Mouse (Mus musculus) heart, postnatal 0 days (tissue): ENCODE data around the gene Kcnj4. TPM values are rescaled to one million over a fixed set of nuclear protein-coding genes. Genes with fewer than 3 reads are reported as not detected.

Experiments used
- ATAC-seq: fragments of 200-750 bp; cut with Nextera tagmentation; 2 replicates; pipeline ENCODE4 v1.8.0; 2017; ENCODE audit warnings: low read depth, moderate number of reproducible peaks, moderate library complexity; ENCODE audit not compliant: insufficient read depth
- DNase-seq: peaks from one replicate; pipeline ENCODE4 v3.0.0-alpha.2; 2016; ENCODE audit warnings: low spot score
- H3K27ac ChIP-seq: fragments of 300-500 bp; sonication (generic); 2 replicates; pipeline ENCODE4 v1.5.1; 2014; ENCODE audit warnings: low read depth, mild to moderate bottlenecking
- H3K27me3 ChIP-seq: fragments of 300-500 bp; sonication (generic); 2 replicates; pipeline ENCODE4 v1.6.1; 2014; ENCODE audit warnings: low read length, mixed read lengths; ENCODE audit not compliant: control insufficient read depth, insufficient read depth
- H3K36me3 ChIP-seq: fragments of 300-500 bp; sonication (generic); replicated peaks from 2 replicates; pipeline ENCODE4 v1.6.1; 2014; ENCODE audit warnings: low read length, mixed read lengths; ENCODE audit not compliant: control insufficient read depth, insufficient read depth
- H3K4me1 ChIP-seq: fragments of 300-500 bp; sonication (generic); 2 replicates; pipeline ENCODE4 v1.6.1; 2014; ENCODE audit warnings: antibody characterized with exemption; ENCODE audit not compliant: control insufficient read depth, insufficient read depth
- H3K4me2 ChIP-seq: fragments of 300-500 bp; sonication (generic); 2 replicates; pipeline ENCODE4 v1.6.1; 2014; ENCODE audit warnings: low read depth, mild to moderate bottlenecking, low read length, moderate library complexity
- H3K4me3 ChIP-seq: fragments of 300-500 bp; sonication (generic); 2 replicates; pipeline ENCODE4 v1.5.1; 2014; ENCODE audit warnings: low read depth, low read length
- H3K9ac ChIP-seq: fragments of 300-500 bp; sonication (generic); replicated peaks from 2 replicates; pipeline ENCODE4 v1.6.1; 2014; ENCODE audit warnings: low read depth, low read length, mixed read lengths
- H3K9me3 ChIP-seq: fragments of 300-500 bp; sonication (generic); replicated peaks from 2 replicates; pipeline ENCODE4 v1.6.1; 2016; ENCODE audit warnings: low read length; ENCODE audit not compliant: control insufficient read depth
- CTCF ChIP-seq: IDR thresholded peaks from 2 replicates; pipeline ENCODE4 v1.5.1; 2016; ENCODE audit warnings: antibody characterized with exemption, control low read depth, low read depth
- EP300 ChIP-seq: IDR thresholded peaks from 2 replicates; pipeline ENCODE4 v1.6.1; 2016; ENCODE audit warnings: antibody characterized with exemption, low read depth
- WGBS: fragments of 180-500 bp; shearing (Covaris S2); extraction: QIAGEN DNeasy Blood & Tissue Kit; methylation state at CpG from one replicate; pipeline ENCODE4 v1.1.7; 2014; 5-methylcytosine and 5-hydroxymethylcytosine counted together
- polyA plus RNA-seq: library from polyadenylated mRNA; unstranded; fragments of >200 nt; fragmentation: Nextera tagmentation; extraction: Ambion mirVana; gene quantifications from 2 replicates; pipeline ENCODE4 v1.2.1, GENCODE M21; 2015
- total RNA-seq: library from RNA; depleted of rRNA; stranded (reverse); fragments of >200 nt; gene quantifications from 2 replicates; pipeline ENCODE4 v1.2.3, GENCODE M21; 2014; ENCODE audit warnings: low replicate concordance

The Kcnj4 gene
- total and polyA plus RNA-seq, 2 experiments from 2014 or later = 0.10 to 3.6 TPM

DNA sequence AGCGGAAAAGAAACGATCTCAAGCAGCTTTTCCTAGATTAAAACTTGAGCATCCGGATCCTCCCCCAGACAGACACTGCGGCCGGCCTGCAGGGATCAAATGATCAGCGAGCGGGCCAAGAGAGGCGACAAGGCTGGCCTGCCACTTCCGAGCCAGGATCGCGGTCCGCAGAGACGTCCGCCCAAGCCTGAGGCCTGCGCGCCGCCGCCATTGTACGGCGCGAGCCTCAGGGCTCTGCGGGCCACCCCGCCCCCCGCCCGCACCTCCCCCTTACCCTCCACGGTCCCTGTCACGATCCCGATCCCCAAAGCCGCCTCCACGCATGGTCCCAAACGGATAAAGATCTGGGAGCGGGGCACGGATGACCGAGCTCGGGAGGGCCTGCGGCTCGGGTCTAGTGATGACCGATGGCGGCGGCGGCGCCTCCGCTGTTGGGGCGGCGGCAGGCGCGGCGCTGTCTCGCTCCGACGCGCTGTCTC, 40.9 kb upstream of the Kcnj4 start:
- peak overlapping the region; percentile 85 for H3K4me2 ChIP-seq
- H3K27me3 ChIP-seq = no peaks in the 10 kb centered on the region
- ATAC-seq (peak; percentile 74), DNase-seq (peak; percentile 67)
- peaks cover 34% of the 10 kb centered on the region for H3K36me3 ChIP-seq
- H3K4me3 ChIP-seq = peak overlapping the region; percentile 84
- no peaks in the 10 kb centered on the region for H3K9me3 ChIP-seq
- peak overlapping the region; percentile 99 for H3K27ac ChIP-seq
- H3K9ac ChIP-seq = peak overlapping the region; percentile 98
- TF ChIP-seq CTCF (no peak), EP300 (no peak)
- peaks cover 9% of the 10 kb centered on the region for H3K4me1 ChIP-seq
- WGBS = under 1% methylated on average over 51 of the region's 52 CpGs

GRCm38 (mm10) chr15:79545496-79545895, 40.5 kb upstream of the Kcnj4 start:
- Histone ChIP-seq H3K27ac (peak overlapping the region; percentile 99), H3K36me3 (peaks cover 39% of the 10 kb centered on the region), H3K27me3 (no peaks in the 10 kb centered on the region), H3K9ac (peak overlapping the region; percentile 98), H3K4me1 (peaks cover 9% of the 10 kb centered on the region), H3K9me3 (no peaks in the 10 kb centered on the region), H3K4me3 (peak overlapping the region; percentile 84), H3K4me2 (peak overlapping the region; percentile 85)
- DNase-seq (no peak), ATAC-seq (no peak)
- WGBS = 2% methylated on average over 3 of the region's 3 CpGs
- TF ChIP-seq CTCF (no peak), EP300 (no peak)

DNA sequence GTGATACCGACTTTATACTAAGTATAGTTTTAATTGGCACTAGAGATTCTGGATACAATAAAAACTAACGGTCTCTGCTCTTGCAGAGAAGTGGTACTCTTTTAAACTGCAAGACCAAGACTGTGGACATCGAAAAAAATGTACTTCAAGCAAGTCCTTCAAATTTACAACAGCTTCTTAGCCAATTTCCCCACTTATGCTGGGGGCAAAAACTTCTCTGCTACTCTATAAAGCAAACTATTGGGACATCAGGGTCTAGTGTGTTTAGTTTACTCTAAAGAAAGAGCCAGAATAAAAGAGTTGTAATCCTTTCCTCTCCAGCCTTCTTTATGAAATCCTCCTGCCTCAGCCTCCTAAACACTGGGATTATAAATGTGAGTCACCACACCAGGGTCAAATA, 38.9 kb upstream of the Kcnj4 start:
- H3K27me3 ChIP-seq = no peaks in the 10 kb centered on the region
- TF ChIP-seq EP300 = no peak
- TF ChIP-seq CTCF = no peak
- DNase-seq = no peak
- ATAC-seq = no peak
- no peaks in the 10 kb centered on the region for H3K9me3 ChIP-seq
- H3K4me2 ChIP-seq = peak overlapping the region; percentile 85
- H3K4me1 ChIP-seq = peaks cover 9% of the 10 kb centered on the region
- H3K27ac ChIP-seq = no peak overlapping the region
- H3K36me3 ChIP-seq = peaks cover 54% of the 10 kb centered on the region
- H3K9ac ChIP-seq = no peak overlapping the region
- peak overlapping the region; percentile 84; the same call in 1 of the 2 replicates for H3K4me3 ChIP-seq
- 74% methylated on average over 3 of the region's 3 CpGs for WGBS

DNA sequence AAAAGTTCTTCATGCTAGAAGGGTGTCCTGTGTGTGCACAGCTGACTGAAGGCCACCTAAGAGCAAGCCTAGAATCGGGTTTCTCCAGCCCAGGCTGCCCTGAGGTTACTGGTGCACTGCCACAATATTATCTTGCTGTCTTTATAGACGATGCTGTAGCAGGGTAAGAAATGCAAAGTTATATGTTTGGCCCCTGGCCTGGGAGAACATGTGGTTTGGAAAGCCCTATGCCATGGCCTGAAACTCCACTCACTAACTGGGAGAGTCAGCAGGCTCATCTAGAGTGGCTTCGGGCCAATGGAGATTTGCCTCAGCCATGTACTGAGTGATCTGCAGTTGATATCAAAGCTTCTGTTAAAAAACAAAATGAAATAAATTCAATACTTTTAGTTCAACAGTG, 28.8 kb upstream of the Kcnj4 start:
- ATAC-seq = no peak
- TF ChIP-seq CTCF (no peak), EP300 (no peak)
- Histone ChIP-seq H3K9me3 (no peaks in the 10 kb centered on the region), H3K4me3 (no peak overlapping the region), H3K36me3 (peaks cover 98% of the 10 kb centered on the region), H3K27ac (no peak overlapping the region), H3K27me3 (no peaks in the 10 kb centered on the region), H3K4me2 (no peak overlapping the region), H3K9ac (no peak overlapping the region), H3K4me1 (no peaks in the 10 kb centered on the region)
- DNase-seq = no peak
- WGBS = 61% methylated on average over 3 of the region's 3 CpGs

DNA sequence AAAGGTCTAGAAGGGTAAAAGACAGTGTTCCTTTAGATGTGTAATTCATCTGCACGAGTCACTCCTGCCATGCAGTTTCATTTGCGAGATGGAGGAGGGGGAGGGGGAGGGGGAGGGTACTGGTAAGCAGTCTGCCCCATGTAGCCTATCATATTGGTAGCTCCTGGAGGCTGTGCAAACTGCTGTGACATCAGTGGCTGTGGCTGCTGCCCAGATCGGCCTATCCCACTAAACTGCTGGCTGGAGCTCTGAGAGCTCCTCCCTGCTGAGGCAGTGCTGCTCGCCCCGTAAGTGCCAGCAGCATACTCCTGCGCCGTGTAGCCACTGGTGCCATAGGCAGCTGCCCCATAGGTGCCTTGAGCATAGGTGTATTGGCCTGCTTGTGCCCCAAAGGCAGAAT, 24.9 kb upstream of the Kcnj4 start:
- WGBS = 71% methylated on average over 7 of the region's 7 CpGs
- no peaks in the 10 kb centered on the region for H3K4me1 ChIP-seq
- DNase-seq (no peak), ATAC-seq (no peak)
- no peak overlapping the region for H3K9ac ChIP-seq
- H3K27me3 ChIP-seq = no peaks in the 10 kb centered on the region
- TF ChIP-seq EP300 (no peak), CTCF (no peak)
- H3K9me3 ChIP-seq = no peaks in the 10 kb centered on the region
- H3K36me3 ChIP-seq = peaks cover 86% of the 10 kb centered on the region
- no peak overlapping the region for H3K4me2 ChIP-seq
- no peak overlapping the region for H3K27ac ChIP-seq
- no peak overlapping the region for H3K4me3 ChIP-seq

DNA sequence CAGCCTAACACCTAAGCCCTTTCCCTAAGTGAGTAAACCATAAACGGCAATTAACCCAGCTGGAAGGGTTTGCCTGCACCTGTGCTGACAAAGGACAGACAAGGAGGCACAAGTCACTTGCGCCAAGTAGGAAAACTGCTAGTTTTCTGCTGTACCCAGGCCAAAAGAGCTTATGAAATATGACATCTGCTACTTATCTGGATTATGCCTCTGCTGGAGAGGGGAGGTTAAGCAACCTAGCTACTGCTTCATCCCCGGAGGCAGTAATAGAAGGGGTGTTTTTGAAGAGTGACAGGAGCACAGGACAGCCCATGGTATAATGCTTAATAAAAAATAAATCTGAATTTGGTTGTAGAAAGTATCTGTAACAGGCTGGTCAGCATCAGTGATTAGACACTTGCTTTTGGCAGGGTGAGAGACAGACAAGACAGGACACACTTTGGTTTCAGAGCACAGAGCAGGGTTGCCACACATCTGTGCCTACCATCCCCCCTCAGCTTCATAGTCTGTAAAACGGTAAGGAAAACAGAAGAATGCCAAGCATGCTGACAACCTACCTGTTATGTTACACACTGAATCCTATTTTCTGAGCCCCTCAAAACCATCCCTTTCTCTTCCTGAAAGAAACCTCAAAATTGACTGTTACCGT, 23.1 kb upstream of the Kcnj4 start:
- H3K27ac ChIP-seq = no peak overlapping the region
- H3K9me3 ChIP-seq = no peaks in the 10 kb centered on the region
- no peaks in the 10 kb centered on the region for H3K4me1 ChIP-seq
- no peak for TF ChIP-seq CTCF
- TF ChIP-seq EP300 = no peak
- ATAC-seq (no peak), DNase-seq (no peak)
- no peaks in the 10 kb centered on the region for H3K27me3 ChIP-seq
- H3K4me2 ChIP-seq = no peak overlapping the region
- no peak overlapping the region for H3K4me3 ChIP-seq
- 52% methylated on average over 5 of the region's 5 CpGs for WGBS
- no peak overlapping the region for H3K9ac ChIP-seq
- peaks cover 72% of the 10 kb centered on the region for H3K36me3 ChIP-seq
